Mouse (Mus musculus) ES-E14 (cell line): ENCODE measurements around the gene Mst1.

ENCODE experiments used
- HCFC1 ChIP-seq: IDR thresholded peaks from 2 replicates; pipeline ENCODE4 v1.6.1; 2012; ENCODE audit warnings: low read length, inconsistent platforms, borderline replicate concordance; ENCODE audit not compliant: insufficient read depth
- MAFK ChIP-seq: IDR thresholded peaks from 2 replicates; pipeline ENCODE4 v1.6.1; 2014; ENCODE audit warnings: mild to moderate bottlenecking, low read depth, low read length, inconsistent platforms; ENCODE audit not compliant: insufficient read depth
- ZC3H11A ChIP-seq: IDR thresholded peaks from 2 replicates; pipeline ENCODE4 v1.6.1; 2012; ENCODE audit warnings: low read depth, mild to moderate bottlenecking, inconsistent platforms, low read length, borderline replicate concordance
- ZNF384 ChIP-seq: IDR thresholded peaks from 2 replicates; pipeline ENCODE4 v1.6.1; 2012; ENCODE audit warnings: low read depth, low read length, inconsistent platforms

- no peak for TF ChIP-seq ZC3H11A
- TF ChIP-seq ZNF384: no peak
- no peak for TF ChIP-seq MAFK
- no peak for TF ChIP-seq HCFC1
Observed at GRCm38 (mm10) chr9:108051931-108052220, 28.4 kb upstream of the Mst1 start.
